Mouse (Mus musculus): ENCODE data around the gene Olfr136. TPM values are rescaled to one million over a fixed set of nuclear protein-coding genes. Genes with fewer than 3 reads are reported as not detected.

The Olfr136 gene
- not detected in 2 replicates for polyA plus RNA-seq (2015; fragmentation: Nextera tagmentation; extraction: Ambion mirVana)

DNA sequence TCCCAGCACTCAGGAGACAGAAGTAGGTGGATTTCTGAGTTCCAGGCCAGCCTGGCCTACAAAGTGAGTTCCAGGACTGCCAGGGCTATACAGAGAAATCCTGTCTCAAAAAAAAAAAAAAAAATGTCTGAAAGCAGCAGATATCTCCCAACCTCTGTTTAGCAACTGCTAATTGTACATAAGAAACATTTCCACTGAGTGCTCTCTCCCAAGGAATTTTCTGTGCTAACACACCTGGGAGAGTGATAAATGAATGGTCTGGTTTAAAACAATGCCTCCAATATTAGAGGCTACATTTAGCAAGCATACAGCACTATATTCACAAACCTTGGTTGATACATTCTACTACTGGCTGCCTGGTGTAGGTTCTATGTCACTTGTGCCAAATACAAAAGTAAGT, at the start of gene Olfr136:
TSS of gene Olfr136 (plus strand) at position 301 of the 400 bp plus-strand sequence.
- Histone ChIP-seq H3K36me3 (no peaks in the 10 kb centered on the region), H3K27ac (no peak within 1 kb of the TSS), H3K27me3 (no peaks in the 10 kb centered on the region), H3K4me2 (no peak within 1 kb of the TSS), H3K9me3 (no peaks in the 10 kb centered on the region), H3K4me1 (no peaks in the 10 kb centered on the region), H3K9ac (no peak within 1 kb of the TSS), H3K4me3 (no peak within 1 kb of the TSS)
- no peak for ATAC-seq (ENCODE audit: borderline replicate concordance, extremely low read depth, low FRiP score, low TSS enrichment)

DNA sequence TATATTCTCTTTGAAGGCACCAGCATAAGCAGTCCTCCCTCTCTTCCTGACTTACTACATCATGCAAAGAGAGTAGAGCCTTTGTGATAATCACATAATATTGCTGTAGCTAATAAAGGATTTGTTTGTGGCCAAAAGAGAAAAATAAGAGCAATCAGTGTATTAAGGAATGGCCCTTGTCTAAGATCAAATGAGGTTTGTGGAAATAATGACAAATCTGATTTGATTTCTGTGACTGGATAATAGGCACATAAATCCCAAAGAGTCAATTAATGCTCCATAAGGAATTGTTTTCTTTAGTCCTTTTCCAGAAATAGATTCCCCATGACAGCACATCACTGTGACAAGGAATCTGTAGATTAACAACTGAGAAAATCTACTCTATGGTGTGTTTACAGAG, 22.2 kb upstream of the Olfr136 start, which contains the start of gene Olfr137:
TSS of gene Olfr137 (minus strand) at position 101 of the 400 bp plus-strand sequence.
- H3K27me3 ChIP-seq, result no peaks in the 10 kb centered on the region
- H3K9me3 ChIP-seq, result no peaks in the 10 kb centered on the region
- no peak within 1 kb of the TSS for H3K9ac ChIP-seq
- no peak within 1 kb of the TSS for H3K27ac ChIP-seq
- no peak for ATAC-seq (ENCODE audit: borderline replicate concordance, extremely low read depth, low FRiP score, low TSS enrichment)
- no peak within 1 kb of the TSS for H3K4me2 ChIP-seq
- H3K4me1 ChIP-seq, result no peaks in the 10 kb centered on the region
- no peak within 1 kb of the TSS for H3K4me3 ChIP-seq
- no peaks in the 10 kb centered on the region for H3K36me3 ChIP-seq

Other genes with a start within 250 kb of the Olfr136 start
- gene Olfr131, start 241.1 kb upstream of the Olfr136 start, polyA plus RNA-seq (2015; fragmentation: Nextera tagmentation; extraction: Ambion mirVana), result not detected in 2 replicates
- not detected in 2 replicates for gene Olfr132, start 195.3 kb upstream of the Olfr136 start, polyA plus RNA-seq (2015; fragmentation: Nextera tagmentation; extraction: Ambion mirVana)
- not detected in 2 replicates for gene Olfr133, start 184.6 kb upstream of the Olfr136 start, polyA plus RNA-seq (2015; fragmentation: Nextera tagmentation; extraction: Ambion mirVana)
- gene Olfr134, start 158.4 kb upstream of the Olfr136 start, polyA plus RNA-seq (2015; fragmentation: Nextera tagmentation; extraction: Ambion mirVana), result not detected in 2 replicates
- gene Olfr135, start 125.5 kb upstream of the Olfr136 start, polyA plus RNA-seq (2015; fragmentation: Nextera tagmentation; extraction: Ambion mirVana), result not detected in 2 replicates
- not detected in 2 replicates for gene Olfr138, start 68.8 kb upstream of the Olfr136 start, polyA plus RNA-seq (2015; fragmentation: Nextera tagmentation; extraction: Ambion mirVana)
- not detected in 2 replicates for gene Olfr137, start 22.3 kb upstream of the Olfr136 start, polyA plus RNA-seq (2015; fragmentation: Nextera tagmentation; extraction: Ambion mirVana)
- gene Esp36, start 90.4 kb downstream of the Olfr136 start, polyA plus RNA-seq (2015; fragmentation: Nextera tagmentation; extraction: Ambion mirVana), result not detected in 2 replicates
- gene Esp34, start 224.4 kb downstream of the Olfr136 start, polyA plus RNA-seq (2015; fragmentation: Nextera tagmentation; extraction: Ambion mirVana), result not detected in 2 replicates

Measured in lung, embryonic 15.5 days (tissue).